Mouse (Mus musculus): ENCODE results near the gene Btbd7.

DNA sequence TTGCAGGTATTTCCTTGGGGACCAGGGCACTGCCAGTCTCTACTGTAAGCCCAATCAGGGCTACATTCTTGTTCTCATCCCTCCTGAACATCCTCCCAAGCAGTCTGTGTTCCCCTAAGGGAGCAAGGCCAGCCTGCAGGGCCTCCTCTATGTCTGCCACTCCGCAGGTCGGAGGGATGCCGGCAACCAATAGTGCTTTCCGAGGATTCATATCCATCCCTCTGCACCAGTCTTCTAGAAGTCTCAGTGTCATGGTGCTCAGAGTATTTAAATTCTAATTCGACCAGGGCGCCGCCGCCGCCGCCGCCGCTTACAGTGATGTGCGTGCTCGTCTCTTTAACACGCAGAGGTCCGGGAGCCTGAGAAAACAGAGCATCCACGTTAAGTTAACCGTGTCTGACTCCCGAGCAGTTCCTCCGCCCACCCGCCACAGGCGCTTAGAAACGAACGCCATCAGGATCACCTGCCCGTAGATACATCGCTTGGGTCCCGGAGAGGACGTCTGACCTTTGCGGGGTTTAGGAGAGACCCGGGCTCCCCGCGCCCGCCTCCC lies 135.2 kb downstream of the Btbd7 start:
- TF ChIP-seq POLR2A (IDR thresholded peaks at IDR 0.05; ENCODE audit: borderline replicate concordance, control insufficient read depth, low read depth, low read length) (no peak), CTCF (IDR thresholded peaks at IDR 0.05; ENCODE audit: control insufficient read depth, insufficient read depth, low read length) (no peak)
